23 mouse cellular contexts compared by ENCODE assay signal in the genomic region with DNA sequence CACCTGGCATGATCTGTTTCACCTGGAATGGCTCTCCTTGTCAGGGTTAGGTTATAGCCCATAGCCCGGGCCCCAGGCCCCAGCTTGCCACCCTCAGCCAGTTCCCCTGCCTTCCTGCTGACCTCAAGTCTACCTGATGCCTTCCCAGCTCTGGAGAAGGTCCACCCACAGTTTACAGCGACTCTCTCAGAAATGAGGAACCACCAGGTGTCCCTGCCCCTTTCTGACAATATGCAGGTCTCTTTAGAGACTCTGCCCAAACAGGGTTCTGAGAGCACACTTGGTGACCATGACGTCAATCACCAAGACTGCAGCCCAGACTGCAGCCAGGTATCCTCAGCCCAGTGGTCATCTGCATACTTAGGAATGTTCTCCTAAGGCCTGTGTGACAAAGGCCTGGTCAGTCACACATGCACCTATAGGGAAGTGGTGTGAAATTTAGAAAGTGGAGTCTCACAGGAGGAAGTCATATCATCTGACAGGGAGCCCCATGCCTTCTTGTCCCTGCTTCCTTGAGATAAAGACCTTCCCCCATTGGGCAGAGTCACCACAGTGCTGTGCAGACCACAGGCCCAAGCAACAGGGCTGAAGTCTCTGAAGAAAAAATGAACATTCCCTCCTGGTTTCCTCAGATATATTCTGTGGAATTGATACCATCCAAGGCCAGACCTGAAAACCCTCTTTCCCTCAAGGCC. TPM values are rescaled to one million over a fixed set of nuclear protein-coding genes. Genes with fewer than 3 reads are reported as not detected.
DNase-seq lines count a peak whose midpoint lies in the region; ATAC-seq and TF ChIP-seq lines count a peak whose summit lies in the region.
"Had no signal": no experiment of that assay in that cellular context is flagged by ENCODE, and none has a peak within 500 bp of the region (broad histone marks: within the 10 kb centered on the region; RNA-seq: fewer than 3 reads in every experiment).

No protein-coding gene starts in this region.

- TF ChIP-seq POLR2A in bone marrow, adult 2 months (IDR thresholded peaks at IDR 0.05; ENCODE audit: borderline replicate concordance, control insufficient read depth, low read depth, low read length) = no peak

- peak overlapping the region; percentile 33; the same call in 1 of the 2 replicates for H3K27ac ChIP-seq in bone marrow, adult 2 months (ENCODE audit: control insufficient read depth, insufficient read depth, low read depth, low read length, poor library complexity)
- H3K27ac ChIP-seq in liver, embryonic 13.5 days = no peak overlapping the region; the same call in 1 of the 2 replicates
- H3K27ac ChIP-seq in midbrain, embryonic 15.5 days = no peak overlapping the region
- H3K27ac ChIP-seq: heart, embryonic 10.5 days; hindbrain, embryonic 13.5 days; kidney, embryonic 15.5 days; limb, embryonic 13.5 days; lung, embryonic 15.5 days; midbrain, embryonic 13.5 days had no signal

- H3K4me2 ChIP-seq in liver, embryonic 13.5 days = no peak overlapping the region
- H3K4me2 ChIP-seq in midbrain, embryonic 15.5 days = no peak overlapping the region
- H3K4me2 ChIP-seq: hindbrain, embryonic 13.5 days; kidney, embryonic 15.5 days; limb, embryonic 13.5 days; lung, embryonic 15.5 days; midbrain, embryonic 13.5 days had no signal

- no peaks in the 10 kb centered on the region; the same call in 1 of the 2 replicates for H3K9me3 ChIP-seq in liver, embryonic 13.5 days (replicated peaks)
- no peaks in the 10 kb centered on the region for H3K9me3 ChIP-seq in midbrain, embryonic 15.5 days
- H3K9me3 ChIP-seq: forebrain, embryonic 10.5 days; heart, embryonic 10.5 days; hindbrain, embryonic 13.5 days; kidney, embryonic 15.5 days; limb, embryonic 13.5 days; lung, embryonic 15.5 days; midbrain, embryonic 13.5 days had no signal

- H3K4me3 ChIP-seq in bone marrow, adult 2 months (replicated peaks; ENCODE audit: control insufficient read depth, low read depth, low read length) = no peak overlapping the region
- H3K4me3 ChIP-seq in liver, embryonic 13.5 days (replicated peaks) = no peak overlapping the region
- no peak overlapping the region for H3K4me3 ChIP-seq in midbrain, embryonic 15.5 days
- H3K4me3 ChIP-seq: forebrain, embryonic 10.5 days; heart, embryonic 10.5 days; hindbrain, embryonic 13.5 days; kidney, embryonic 15.5 days; limb, embryonic 13.5 days; lung, embryonic 15.5 days; midbrain, embryonic 13.5 days; myocyte had no signal

- H3K4me1 ChIP-seq in bone marrow, adult 2 months (ENCODE audit: control insufficient read depth, insufficient read depth, low read length) = no peaks in the 10 kb centered on the region; the same call in 1 of the 2 replicates
- peaks cover 5% of the 10 kb centered on the region; the same call in 1 of the 2 replicates for H3K4me1 ChIP-seq in liver, embryonic 13.5 days (replicated peaks)
- H3K4me1 ChIP-seq in midbrain, embryonic 15.5 days = peaks cover 5% of the 10 kb centered on the region; the same call in 1 of the 2 replicates
- H3K4me1 ChIP-seq: heart, embryonic 10.5 days; lung, embryonic 15.5 days had no signal

- no peak overlapping the region for H3K9ac ChIP-seq in liver, embryonic 13.5 days
- no peak overlapping the region for H3K9ac ChIP-seq in midbrain, embryonic 15.5 days
- H3K9ac ChIP-seq: kidney, embryonic 15.5 days; limb, embryonic 13.5 days; lung, embryonic 15.5 days; midbrain, embryonic 13.5 days had no signal

- 0 out of 2 replicates have a peak, but pooled peaks have one; percentile 43 for ATAC-seq in liver, embryonic 13.5 days (ENCODE audit: low read depth)
- ATAC-seq in megakaryocyte progenitor cell, adult 5-6 weeks (replicated peaks; ENCODE audit: poor library complexity) = peak; percentile 75
- ATAC-seq in midbrain, embryonic 15.5 days (replicated peaks) = no peak
- ATAC-seq: midbrain, embryonic 13.5 days had no signal

- no peaks in the 10 kb centered on the region for H3K27me3 ChIP-seq in liver, embryonic 13.5 days
- H3K27me3 ChIP-seq in midbrain, embryonic 15.5 days (replicated peaks) = no peaks in the 10 kb centered on the region; the same call in none of the 2 replicates
- H3K27me3 ChIP-seq: lung, embryonic 15.5 days had no signal

- peak; percentile 51 for DNase-seq in 416B (ENCODE audit: low read depth)
- DNase-seq in liver, embryonic 13.5 days = no peak
- DNase-seq in urinary bladder, postnatal 14 days (ENCODE audit: low spot score) = no peak
- no peak for DNase-seq in urinary bladder, postnatal 10 days (ENCODE audit: low spot score)
- DNase-seq: adrenal gland, postnatal 10 days; B cell, adult 2 months; cerebellum, postnatal 25 days; kidney, postnatal 4 days; layer of hippocampus, adult 9-11 months; lung, postnatal 4 days; retina, postnatal 1 day had no signal

- TF ChIP-seq CTCF in bone marrow, adult 2 months (IDR thresholded peaks at IDR 0.05; ENCODE audit: control insufficient read depth, insufficient read depth, low read length) = no peak

- 11% methylated on average over 3 of the region's 3 CpGs for WGBS in bone marrow, adult 2 months
- 15% methylated on average over 3 of the region's 3 CpGs for WGBS in liver, embryonic 13.5 days (ENCODE audit: insufficient replicate concordance)
- 88% methylated on average over 3 of the region's 3 CpGs for WGBS in midbrain, embryonic 15.5 days

- no peaks in the 10 kb centered on the region for H3K36me3 ChIP-seq in liver, embryonic 13.5 days
- H3K36me3 ChIP-seq in midbrain, embryonic 15.5 days (replicated peaks) = no peaks in the 10 kb centered on the region
- H3K36me3 ChIP-seq: forebrain, embryonic 10.5 days; heart, embryonic 10.5 days; hindbrain, embryonic 13.5 days; kidney, embryonic 15.5 days; limb, embryonic 13.5 days; lung, embryonic 15.5 days; midbrain, embryonic 13.5 days had no signal

RNA-seq across cellular contexts. Expression of a gene that starts 25.4 kb away (rescaled TPM):
- not detected in 2 replicates for polyA plus RNA-seq in bone marrow, adult 2 months (2011; ENCODE audit: insufficient read depth, insufficient read length, low replicate concordance, missing spikeins)
- polyA plus RNA-seq in liver, embryonic 13.5 days (2015; fragmentation: Nextera tagmentation; extraction: Ambion mirVana) = 0.08 TPM in 1 of 2 replicates, not detected in the other
- not detected in 2 replicates for total RNA-seq in megakaryocyte progenitor cell, adult 5-6 weeks (2015)
- not detected in 2 replicates for total RNA-seq in megakaryocyte progenitor cell, adult 5-6 weeks (2017)
- polyA plus RNA-seq in midbrain, embryonic 15.5 days (2015; fragmentation: Nextera tagmentation; extraction: Ambion mirVana) = 0.22 and 0.24 TPM in 2 replicates
- polyA plus RNA-seq: forebrain, embryonic 10.5 days had no signal

RNA-seq across cellular contexts. Expression of a gene that starts 52.6 kb away (rescaled TPM):
- polyA plus RNA-seq in bone marrow, adult 2 months (2011; ENCODE audit: insufficient read depth, insufficient read length, low replicate concordance, missing spikeins) = 0.62 TPM in 1 of 2 replicates, not detected in the other
- 0.07 and 0.10 TPM in 2 replicates for polyA plus RNA-seq in liver, embryonic 13.5 days (2015; fragmentation: Nextera tagmentation; extraction: Ambion mirVana)
- not detected in 2 replicates for total RNA-seq in megakaryocyte progenitor cell, adult 5-6 weeks (2015)
- total RNA-seq in megakaryocyte progenitor cell, adult 5-6 weeks (2017) = not detected in 2 replicates
- 87.0 and 90.2 TPM in 2 replicates for polyA plus RNA-seq in midbrain, embryonic 15.5 days (2015; fragmentation: Nextera tagmentation; extraction: Ambion mirVana)
- total RNA-seq: gastrocnemius, adult 18-20 months had no signal

Comparison
In these comparisons a context has a peak if more than half of its experiments do, and no peak if none do; other contexts are left out.
1. RNA of a gene that starts 52.6 kb away (polyA plus RNA-seq): 87.0 to 90.2 TPM in midbrain, embryonic 15.5 days; 0.62 TPM in bone marrow, adult 2 months and 0.07 to 0.10 TPM in liver, embryonic 13.5 days; every median in the first group is over 10 times any median in the second.